Mouse (Mus musculus): Measurements from ENCODE around the gene Ccdc6.

Gene Ccdc6

DNA sequence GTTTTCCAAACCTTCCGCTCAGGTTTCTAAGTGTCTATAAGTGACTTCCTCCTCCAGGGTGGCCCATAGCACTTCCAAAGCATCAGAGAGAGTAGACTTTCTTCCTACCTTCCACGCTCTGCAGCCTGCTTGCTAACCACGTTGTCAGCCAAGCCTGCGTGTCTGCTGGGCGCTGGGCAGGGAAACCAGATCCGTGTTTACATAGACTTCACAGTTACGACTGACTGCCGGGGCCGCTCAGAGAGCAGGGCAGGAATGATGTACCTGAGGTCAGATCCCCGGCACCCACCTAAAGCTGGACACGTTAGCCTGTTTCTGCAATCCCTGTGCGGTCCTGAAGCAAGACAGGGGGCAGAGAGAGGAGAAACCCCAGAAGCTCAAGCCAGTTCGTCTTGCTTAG lies 71.5 kb downstream of the Ccdc6 start:
- no peak for DNase-seq (ENCODE audit: low spot score)

GRCm38 (mm10) chr10:70169044-70169443 lies 72.1 kb downstream of the Ccdc6 start:
- DNase-seq (ENCODE audit: low spot score) = no peak

DNA sequence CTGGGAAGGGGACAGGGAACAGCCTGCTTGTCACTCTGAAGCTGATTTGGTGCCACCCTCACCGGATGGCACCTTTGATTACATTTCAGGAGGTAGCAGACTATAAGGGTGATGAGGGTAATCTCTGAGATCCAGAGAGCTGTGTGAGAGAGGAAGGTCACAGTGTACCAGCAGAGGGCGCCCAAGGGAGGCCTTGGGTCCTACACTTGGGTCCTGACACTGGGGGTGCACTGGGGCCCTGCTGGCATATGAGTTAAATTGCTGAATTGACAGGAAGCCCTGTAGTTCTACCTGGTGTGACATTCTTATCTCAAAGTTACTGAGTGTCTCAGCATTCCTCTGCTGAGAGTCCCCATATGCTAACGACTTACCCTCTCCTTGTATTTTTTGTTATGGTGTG lies 76.4 kb downstream of the Ccdc6 start:
- peak; percentile 31 for DNase-seq (ENCODE audit: low spot score)

GRCm38 (mm10) chr10:70174494-70175190 lies 77.7 kb downstream of the Ccdc6 start:
- DNase-seq (ENCODE audit: low spot score) = no peak

- DNase-seq (ENCODE audit: low spot score) = no peak
Measured at GRCm38 (mm10) chr10:70180727-70181126, 83.8 kb downstream of the Ccdc6 start.

DNA sequence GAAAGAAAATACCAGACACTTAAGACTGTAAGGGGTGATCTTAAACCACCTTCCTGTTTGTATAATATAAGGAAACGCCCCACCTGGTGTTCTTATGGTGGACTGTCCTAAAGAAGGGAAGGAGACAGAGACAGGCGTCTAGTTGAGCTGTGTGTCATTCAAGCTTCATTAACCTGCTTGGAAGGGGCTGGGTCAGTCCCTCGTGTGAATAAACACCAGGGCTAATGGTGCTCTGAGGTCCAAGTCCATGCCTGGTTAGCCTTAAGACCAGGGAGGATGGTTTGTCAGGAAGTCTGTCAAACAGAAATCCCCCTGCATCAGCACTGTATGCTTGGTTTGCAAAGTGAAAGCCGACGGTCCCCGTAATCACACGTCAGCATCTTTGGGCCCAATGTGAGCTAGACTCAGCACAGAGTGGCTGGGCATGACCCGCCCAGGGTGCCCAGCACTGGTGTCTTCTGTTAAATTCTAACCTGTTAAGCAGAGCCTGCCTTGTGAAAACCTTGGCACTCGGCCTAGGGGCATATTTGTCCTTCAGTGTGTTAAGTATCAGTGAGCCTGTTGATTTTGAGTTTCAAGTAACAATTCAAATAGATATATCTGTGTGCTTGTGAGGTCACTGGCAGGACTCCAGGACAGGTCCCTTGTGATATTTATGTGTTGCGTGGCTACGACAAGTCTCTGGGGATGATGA lies 84.5 kb downstream of the Ccdc6 start:
- DNase-seq (ENCODE audit: low spot score) = no peak

DNA sequence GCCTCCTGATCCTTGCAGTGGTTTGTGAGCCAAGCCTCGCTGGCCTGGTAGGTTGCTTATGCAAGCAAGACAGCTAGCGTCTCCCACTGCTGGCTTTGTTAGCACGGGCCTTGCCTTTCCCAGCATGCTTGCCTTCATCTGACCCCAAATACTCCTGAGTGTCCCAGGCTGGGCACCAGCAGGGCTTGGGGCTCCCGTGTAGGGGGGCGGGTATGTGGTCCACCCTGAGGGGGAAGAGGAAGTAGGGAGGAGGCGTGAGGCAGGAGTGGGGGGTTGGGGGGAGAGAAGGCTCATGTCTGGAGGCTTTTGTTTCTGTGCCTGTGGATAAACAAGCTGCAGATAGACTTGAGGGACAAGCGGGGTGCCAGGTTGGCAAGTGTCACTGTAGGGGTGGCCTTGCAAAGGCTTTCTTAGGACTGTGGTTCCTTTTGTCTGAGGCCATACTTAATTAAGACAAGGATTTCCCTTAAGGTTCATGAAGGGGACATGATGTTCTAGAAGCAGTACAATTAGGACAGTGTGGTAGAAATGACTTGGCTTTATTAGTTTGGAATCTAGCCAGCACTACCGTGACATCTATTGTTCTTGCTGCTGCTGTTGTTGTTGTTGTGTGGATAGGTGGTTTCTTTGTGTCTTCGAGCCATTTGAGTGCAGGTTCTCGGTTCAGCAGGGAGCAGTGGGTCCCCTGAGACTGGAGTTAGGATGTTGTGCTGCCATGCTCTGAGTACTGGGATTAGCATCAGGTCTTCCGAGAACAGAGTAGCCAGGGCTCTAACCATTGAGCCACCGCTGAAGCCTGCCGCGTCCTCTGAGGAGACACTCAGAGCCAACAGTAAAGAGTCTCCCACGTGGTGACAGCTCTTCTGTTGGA lies 86.5 kb downstream of the Ccdc6 start:
- no peak for DNase-seq (ENCODE audit: low spot score)

- no peak for DNase-seq (ENCODE audit: low spot score)
Measured at GRCm38 (mm10) chr10:70186136-70186535, 89.2 kb downstream of the Ccdc6 start.

- DNase-seq (ENCODE audit: low spot score) = no peak
Measured at GRCm38 (mm10) chr10:70186586-70186985, 89.7 kb downstream of the Ccdc6 start.

DNA sequence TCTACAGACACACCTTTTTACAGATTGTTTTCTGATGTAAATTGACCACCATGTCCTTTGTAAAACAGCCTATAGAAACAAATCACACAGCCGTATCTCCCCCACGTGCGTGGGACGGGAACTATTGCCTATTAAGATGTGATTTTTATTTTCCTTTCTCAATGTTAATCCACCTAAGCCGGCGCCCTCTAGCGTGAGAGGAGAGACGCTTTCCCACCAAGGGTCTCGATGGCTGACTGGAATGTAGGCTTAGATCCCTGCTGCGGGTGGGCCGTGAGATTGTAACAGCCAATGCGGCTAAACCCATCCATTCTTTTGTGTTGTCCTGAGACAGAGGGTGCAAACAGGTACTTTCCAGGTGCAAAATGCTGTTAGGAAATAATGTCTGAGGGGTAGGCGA lies 92.9 kb downstream of the Ccdc6 start:
- no peak for DNase-seq (ENCODE audit: low spot score)

GRCm38 (mm10) chr10:70194283-70194682 lies 97.4 kb downstream of the Ccdc6 start:
- DNase-seq (ENCODE audit: low spot score) = no peak

- DNase-seq (ENCODE audit: low spot score) = no peak
Measured at GRCm38 (mm10) chr10:70195279-70195678, 98.4 kb downstream of the Ccdc6 start.

GRCm38 (mm10) chr10:70195786-70196185 lies 98.9 kb downstream of the Ccdc6 start:
- no peak for DNase-seq (ENCODE audit: low spot score)

- DNase-seq (ENCODE audit: low spot score) = no peak
Measured at GRCm38 (mm10) chr10:70196666-70197065, 99.7 kb downstream of the Ccdc6 start.

DNA sequence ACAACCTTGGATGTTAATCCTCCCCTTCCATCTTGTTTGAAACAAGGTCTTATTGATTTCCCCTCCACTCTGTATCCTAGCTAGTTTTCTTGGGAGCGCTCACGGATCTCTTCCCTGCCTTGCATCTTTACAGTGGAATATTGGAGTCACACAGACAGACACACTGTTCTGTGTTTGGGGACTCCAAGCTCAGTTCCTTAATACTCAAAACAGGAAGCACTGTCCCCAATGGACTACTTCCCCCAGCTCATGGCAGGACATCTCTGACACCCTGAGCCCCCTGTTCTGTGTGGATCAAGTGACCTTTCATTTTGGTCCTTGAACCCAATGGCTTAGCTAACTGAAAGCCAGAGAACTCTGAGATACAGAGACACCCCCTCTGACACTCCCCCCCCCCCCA lies 100.7 kb downstream of the Ccdc6 start:
- DNase-seq (ENCODE audit: low spot score) = no peak

- no peak for DNase-seq (ENCODE audit: low spot score)
Measured at GRCm38 (mm10) chr10:70198012-70198411, 101.1 kb downstream of the Ccdc6 start.

DNA sequence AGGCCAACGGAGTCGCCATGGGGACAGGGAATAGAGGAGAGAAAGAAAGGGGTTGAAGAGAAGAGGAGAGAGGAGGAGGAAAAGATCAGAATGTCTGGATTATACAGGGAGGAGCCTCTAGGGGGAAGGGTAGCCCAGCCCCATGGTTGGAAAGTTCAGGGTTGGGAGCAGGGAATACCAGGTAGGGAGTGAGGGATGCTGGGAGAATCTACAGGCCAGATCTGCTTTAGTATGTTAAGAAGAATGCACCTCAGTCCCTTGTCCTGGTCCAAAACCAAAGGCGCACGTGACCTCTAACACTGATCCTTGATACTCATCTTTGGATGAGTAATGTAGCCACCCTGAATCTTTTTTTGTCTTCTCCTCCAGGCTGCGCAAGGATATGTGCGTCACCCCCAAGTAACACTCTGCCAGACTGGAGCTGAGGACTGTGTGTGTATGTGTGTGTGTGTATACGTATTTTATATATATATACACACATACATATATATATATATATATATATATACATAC lies 102.1 kb downstream of the Ccdc6 start:
- no peak for DNase-seq (ENCODE audit: low spot score)

DNA sequence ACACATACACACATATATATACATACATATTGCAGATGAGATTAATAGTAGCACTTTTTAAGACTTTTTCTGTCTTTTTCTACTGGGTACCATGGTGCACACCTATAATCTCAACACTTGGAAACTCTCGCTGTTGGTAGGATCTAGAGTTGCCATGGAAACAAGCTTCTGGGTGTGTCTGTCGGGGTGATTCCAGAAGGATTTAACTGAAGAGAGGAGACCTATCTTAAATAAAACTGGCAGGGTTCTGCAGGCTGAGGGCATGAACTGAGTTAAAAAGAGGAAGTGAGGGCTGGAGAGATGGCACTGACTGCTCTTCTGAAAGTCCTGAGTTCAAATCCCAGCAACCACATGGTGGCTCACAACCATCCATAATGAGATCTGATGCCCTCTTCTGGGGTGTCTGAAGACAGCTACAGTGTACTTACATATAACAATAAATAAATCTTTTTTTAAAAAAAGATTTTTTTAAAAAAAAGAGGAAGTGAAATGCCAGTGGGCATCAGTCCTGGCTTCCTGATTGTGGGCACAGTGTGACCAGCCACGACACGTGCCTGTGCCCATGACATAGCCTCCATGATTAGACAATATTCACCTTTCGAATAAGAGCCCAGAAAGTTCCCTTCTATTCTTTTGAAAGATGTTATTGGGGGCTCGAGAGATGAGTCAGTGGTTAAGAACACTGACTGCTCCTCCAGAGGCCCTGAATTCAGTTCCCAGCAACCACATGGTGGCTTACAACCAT lies 102.7 kb downstream of the Ccdc6 start:
- no peak for DNase-seq (ENCODE audit: low spot score)

GRCm38 (mm10) chr10:70200889-70201500 lies 104.1 kb downstream of the Ccdc6 start:
- DNase-seq (ENCODE audit: low spot score) = no peak

GRCm38 (mm10) chr10:70204505-70205399 lies 107.8 kb downstream of the Ccdc6 start, which contains the start of gene Mrln:
Mrln (plus strand) TSS chr10:70204664.
- no peak for DNase-seq (ENCODE audit: low spot score)
